Mouse (Mus musculus): Measurements from ENCODE around the gene Sorbs1.

GRCm38 (mm10) chr19:40348652-40349051, 164.9 kb downstream of the Sorbs1 start:
- no peak for TF ChIP-seq CTCF (IDR thresholded peaks at IDR 0.05; ENCODE audit: extremely low read depth, insufficient read length, insufficient replicate concordance, low read depth, low read length)
- peak; percentile 24; the same call in 1 of the 2 replicates for TF ChIP-seq POLR2A (IDR thresholded peaks at IDR 0.05; ENCODE audit: low read depth, low read length)
